ENCODE assay signal across 8 mouse cellular contexts in the genomic region with DNA sequence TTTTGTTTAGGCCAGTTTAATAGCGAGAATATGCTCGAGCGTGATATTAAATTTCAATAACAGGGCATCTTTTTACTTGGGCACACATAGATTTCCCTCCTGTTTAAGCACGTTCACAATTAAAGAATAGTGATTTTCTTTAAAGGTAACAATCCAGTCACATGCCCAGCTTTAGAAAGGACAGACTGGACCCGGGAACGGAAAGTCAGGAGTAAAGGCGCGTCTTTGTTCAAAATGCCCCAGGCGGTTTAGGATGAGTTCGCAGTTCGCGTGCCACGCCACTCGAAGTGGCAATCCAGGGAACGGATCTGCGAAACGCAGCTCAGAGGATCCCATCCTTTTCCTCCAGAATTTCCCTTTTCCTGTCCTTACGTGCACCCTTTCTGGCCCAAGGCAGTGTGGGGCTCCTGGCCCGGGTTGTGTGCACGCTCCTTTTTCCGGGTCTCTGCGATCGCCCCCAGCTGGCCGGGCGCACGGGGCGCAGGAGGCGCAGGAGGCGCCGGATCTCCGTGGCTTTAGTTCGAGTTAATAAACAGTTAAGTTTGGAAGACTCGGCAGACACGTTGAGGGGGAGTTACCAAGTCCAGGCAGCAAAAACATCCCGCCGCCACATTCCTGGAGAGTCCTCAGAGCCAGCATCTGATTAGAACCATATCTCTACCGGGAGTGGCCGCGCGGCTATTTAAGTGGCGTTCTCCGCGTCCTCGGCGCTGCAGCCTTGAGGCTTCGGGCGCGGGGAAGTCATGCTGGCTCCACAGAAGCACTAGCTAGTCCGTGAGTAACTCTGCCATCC. TPM values are rescaled to one million over a fixed set of nuclear protein-coding genes. Genes with fewer than 3 reads are reported as not detected.
A peak's percentile ranks its signal among the peaks of the same experiment; 100 is the strongest.
DNase-seq lines count a peak whose midpoint lies in the region; ATAC-seq and TF ChIP-seq lines count a peak whose summit lies in the region.

No protein-coding gene starts in this region.

- no peak; the same call in 1 of the 2 replicates for TF ChIP-seq POLR2A in spleen, adult 2 months (IDR thresholded peaks at IDR 0.05; ENCODE audit: low read depth, low read length)

- TF ChIP-seq CTCF in spleen, adult 2 months (IDR thresholded peaks at IDR 0.05; ENCODE audit: extremely low read depth, insufficient read depth, insufficient read length, insufficient replicate concordance), result no peak

- H3K9ac ChIP-seq in midbrain, embryonic 11.5 days (ENCODE audit: low read length), result peak overlapping the region; percentile 64

- ATAC-seq in midbrain, embryonic 11.5 days (ENCODE audit: low FRiP score), result peak; percentile 96

- peak overlapping the region; percentile 88 for H3K27ac ChIP-seq in embryonic facial prominence, embryonic 10.5 days (replicated peaks)
- H3K27ac ChIP-seq in limb, embryonic 10.5 days, result peak overlapping the region; percentile 90
- H3K27ac ChIP-seq in midbrain, embryonic 11.5 days (ENCODE audit: low read depth, low read length), result no peak overlapping the region
- no peak overlapping the region; the same call in 1 of the 2 replicates for H3K27ac ChIP-seq in spleen, adult 2 months (ENCODE audit: insufficient read depth, low read length)

- no peaks in the 10 kb centered on the region for H3K36me3 ChIP-seq in embryonic facial prominence, embryonic 10.5 days (replicated peaks)
- H3K36me3 ChIP-seq in limb, embryonic 10.5 days, result no peaks in the 10 kb centered on the region
- no peaks in the 10 kb centered on the region for H3K36me3 ChIP-seq in midbrain, embryonic 11.5 days (ENCODE audit: control insufficient read depth, insufficient read depth, low read length)
- H3K36me3 ChIP-seq in spleen, adult 2 months (ENCODE audit: control insufficient read depth, insufficient read depth, low read length), result no peaks in the 10 kb centered on the region

- H3K4me2 ChIP-seq in midbrain, embryonic 11.5 days, result peak overlapping the region; percentile 60

- peak overlapping the region; percentile 65 for H3K4me3 ChIP-seq in embryonic facial prominence, embryonic 10.5 days
- H3K4me3 ChIP-seq in limb, embryonic 10.5 days, result peak overlapping the region; percentile 58
- peak overlapping the region; percentile 32 for H3K4me3 ChIP-seq in midbrain, embryonic 11.5 days (ENCODE audit: low read depth, low read length)
- peak overlapping the region; percentile 51 for H3K4me3 ChIP-seq in spleen, adult 2 months (ENCODE audit: extremely low read depth, insufficient read depth, insufficient read length)

- H3K4me1 ChIP-seq in embryonic facial prominence, embryonic 10.5 days, result peaks cover 48% of the 10 kb centered on the region
- peaks cover 43% of the 10 kb centered on the region for H3K4me1 ChIP-seq in limb, embryonic 10.5 days
- H3K4me1 ChIP-seq in midbrain, embryonic 11.5 days (ENCODE audit: control insufficient read depth, insufficient read depth, low read length), result no peaks in the 10 kb centered on the region; the same call in 1 of the 2 replicates
- H3K4me1 ChIP-seq in spleen, adult 2 months (ENCODE audit: control insufficient read depth, insufficient read depth, insufficient read length), result peaks cover 3% of the 10 kb centered on the region; the same call in 1 of the 2 replicates

- DNase-seq in adrenal gland, postnatal 25 days, result peak; percentile 78
- peak; percentile 91 for DNase-seq in embryonic facial prominence, embryonic 10.5 days (ENCODE audit: low spot score)
- DNase-seq in heart, adult 18-20 months, result peak; percentile 86 to 93
- DNase-seq in kidney, adult 18-20 months, result peak; percentile 89
- DNase-seq in limb, embryonic 10.5 days (ENCODE audit: low spot score), result peak; percentile 85
- peak; percentile 98 for DNase-seq in midbrain, embryonic 11.5 days (ENCODE audit: low spot score, missing footprints)
- peak in 1 of 2 experiments; percentile 6 for DNase-seq in spleen, adult 2 months (ENCODE audit: low read depth in 1 of 2, low spot score in 2 of 2)
- no peak for DNase-seq in c-Kit-positive CD71-positive TER-119-positive erythroid progenitor cells, embryonic 14.5 days (ENCODE audit: low spot score)

- WGBS in embryonic facial prominence, embryonic 10.5 days, result 2% methylated on average over 49 of the region's 49 CpGs
- WGBS in limb, embryonic 10.5 days, result 3% methylated on average over 49 of the region's 49 CpGs
- WGBS in midbrain, embryonic 11.5 days, result 3% methylated on average over 49 of the region's 49 CpGs
- 4% methylated on average over 49 of the region's 49 CpGs for WGBS in spleen, adult 2 months

- H3K27me3 ChIP-seq in embryonic facial prominence, embryonic 10.5 days (replicated peaks; ENCODE audit: low read depth, poor library complexity, severe bottlenecking), result no peaks in the 10 kb centered on the region
- H3K27me3 ChIP-seq in limb, embryonic 10.5 days (ENCODE audit: low read depth, poor library complexity, severe bottlenecking), result no peaks in the 10 kb centered on the region
- no peaks in the 10 kb centered on the region for H3K27me3 ChIP-seq in midbrain, embryonic 11.5 days (ENCODE audit: control insufficient read depth, insufficient read depth, low read length)
- peaks cover 4% of the 10 kb centered on the region for H3K27me3 ChIP-seq in spleen, adult 2 months (ENCODE audit: control insufficient read depth, insufficient read depth, low read length)

- no peaks in the 10 kb centered on the region for H3K9me3 ChIP-seq in embryonic facial prominence, embryonic 10.5 days
- no peaks in the 10 kb centered on the region for H3K9me3 ChIP-seq in limb, embryonic 10.5 days (replicated peaks)
- H3K9me3 ChIP-seq in midbrain, embryonic 11.5 days (ENCODE audit: control insufficient read depth, low read length), result no peaks in the 10 kb centered on the region

RNA-seq across cellular contexts. Expression of gene C9, which starts 58.8 kb away (rescaled TPM):
- total RNA-seq in adrenal gland, postnatal 25 days (2021), result 3.4 TPM in 1 of 2 replicates, not detected in the other
- not detected in 2 replicates for polyA plus RNA-seq in embryonic facial prominence, embryonic 10.5 days (2016; fragmentation: Nextera tagmentation; extraction: Ambion mirVana)
- not detected for total RNA-seq in heart, adult 18-20 months (2021)
- not detected in 2 replicates for polyA plus RNA-seq in limb, embryonic 10.5 days (2016; fragmentation: Nextera tagmentation; extraction: Ambion mirVana)
- not detected in 2 replicates for polyA plus RNA-seq in midbrain, embryonic 11.5 days (2014; fragmentation: Nextera tagmentation; extraction: Ambion mirVana)
- not detected in 2 replicates for polyA plus RNA-seq in spleen, adult 2 months (2012; rRNA removed)

Comparison
In these comparisons a context has a peak if more than half of its experiments do, and no peak if none do; other contexts are left out.
1. H3K27ac ChIP-seq: peak in embryonic facial prominence, embryonic 10.5 days (single experiment) and limb, embryonic 10.5 days (single experiment); none in midbrain, embryonic 11.5 days (single experiment) and spleen, adult 2 months (single experiment).
2. Peak in every context shown above with its lines, with median percentiles within 50 percentile points of each other: H3K4me3 ChIP-seq.